Mouse (Mus musculus): ENCODE results near the gene 2900026A02Rik. TPM values are rescaled to one million over a fixed set of nuclear protein-coding genes. Genes with fewer than 3 reads are reported as not detected.

The 2900026A02Rik gene
- 8.0 and 9.0 TPM in 2 replicates for polyA plus RNA-seq (2012; rRNA removed)

GRCm38 (mm10) chr5:113221147-113221865, at the start of gene 2900026A02Rik:
TSS of gene 2900026A02Rik (minus strand) at chr5:113221236.

DNA sequence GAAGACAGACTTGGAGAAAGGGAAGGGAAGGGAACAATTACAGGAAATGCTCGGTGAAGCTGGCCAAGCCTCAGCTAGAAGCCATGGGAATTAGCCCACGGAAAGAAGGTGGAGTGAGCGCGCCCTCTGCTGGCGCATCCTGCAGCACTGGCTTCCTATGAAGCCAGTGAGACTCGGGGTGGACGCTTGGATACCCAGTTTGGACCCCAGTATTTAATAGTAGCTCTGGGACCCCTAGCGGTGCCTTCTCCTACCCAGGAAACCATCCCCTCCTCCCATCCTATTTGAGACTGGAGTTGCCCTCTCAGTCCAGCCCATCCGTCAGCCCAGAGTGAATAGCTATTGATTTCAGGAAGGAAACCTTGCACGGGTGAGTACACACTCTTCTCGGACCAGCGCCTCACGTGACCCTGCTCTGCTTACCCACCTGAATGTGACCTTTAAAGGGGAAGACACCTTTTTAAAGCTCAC, 5.6 kb upstream of the 2900026A02Rik start, which contains the start of gene Tmem211:
Tmem211 (plus strand) TSS at position 278 of the 471 bp plus-strand sequence.

DNA sequence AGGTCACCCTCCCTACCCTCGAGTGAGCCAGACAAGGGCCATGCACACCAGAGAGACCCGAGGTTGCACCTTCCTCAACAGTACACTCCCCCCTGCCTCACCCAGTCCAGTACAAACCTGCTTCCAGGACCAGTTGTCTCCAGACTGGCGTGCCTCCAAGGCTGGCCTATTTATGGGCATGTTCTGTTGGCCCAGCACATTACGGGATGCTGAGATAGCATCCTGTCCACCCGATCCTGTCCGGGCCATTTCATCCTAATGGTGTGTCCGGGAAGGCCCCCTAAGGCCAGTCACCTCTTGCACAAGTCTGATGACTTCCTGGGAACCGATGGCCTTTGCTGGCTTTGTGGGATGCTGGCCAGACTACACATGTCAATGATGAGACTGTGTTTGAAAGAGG, 139.6 kb downstream of the 2900026A02Rik start, which contains the start of gene Crybb3:
Crybb3 (minus strand) TSS at position 146 of the 400 bp plus-strand sequence.

GRCm38 (mm10) chr5:113070017-113070416, 151.0 kb downstream of the 2900026A02Rik start, which contains the start of gene Crybb2:
TSS of gene Crybb2 (minus strand) at chr5:113070117.

Other genes with a start within 250 kb of the 2900026A02Rik start
- 1.8 and 3.8 TPM in 2 replicates for gene Grk3, start 205.4 kb downstream of the 2900026A02Rik start, polyA plus RNA-seq (2012; rRNA removed)
- gene Crybb2, start 151.1 kb downstream of the 2900026A02Rik start, polyA plus RNA-seq (2012; rRNA removed): not detected in 2 replicates
- gene Crybb3, start 139.7 kb downstream of the 2900026A02Rik start, polyA plus RNA-seq (2012; rRNA removed): 5.8 and 8.1 TPM in 2 replicates
- gene Tmem211, start 5.7 kb upstream of the 2900026A02Rik start, polyA plus RNA-seq (2012; rRNA removed): 0.03 and 0.05 TPM in 2 replicates
- gene Sgsm1, start 89.5 kb upstream of the 2900026A02Rik start, polyA plus RNA-seq (2012; rRNA removed): 3.9 and 4.5 TPM in 2 replicates
- gene Aym1, start 136.1 kb upstream of the 2900026A02Rik start, polyA plus RNA-seq (2012; rRNA removed): not detected in 2 replicates